Mouse (Mus musculus) forebrain, embryonic 15.5 days (tissue): ENCODE results near the gene Nr5a2. TPM values are rescaled to one million over a fixed set of nuclear protein-coding genes. Genes with fewer than 3 reads are reported as not detected.

Experiments used
- ATAC-seq: fragments of 200-750 bp; cut with Nextera tagmentation; replicated peaks from 2 replicates; pipeline ENCODE4 v1.8.0; 2017; ENCODE audit warnings: mild to moderate bottlenecking, moderate TSS enrichment, moderate library complexity
- H3K27ac ChIP-seq: fragments of 300-500 bp; sonication (generic); replicated peaks from 2 replicates; pipeline ENCODE4 v1.5.1; 2015; ENCODE audit warnings: mild to moderate bottlenecking, inconsistent platforms
- H3K27me3 ChIP-seq: fragments of 300-500 bp; sonication (generic); 2 replicates; pipeline ENCODE4 v1.6.1; 2015; ENCODE audit warnings: inconsistent platforms
- H3K36me3 ChIP-seq: fragments of 300-500 bp; sonication (generic); 2 replicates; pipeline ENCODE4 v1.6.1; 2015; ENCODE audit warnings: mild to moderate bottlenecking, inconsistent platforms
- H3K4me1 ChIP-seq: fragments of 300-500 bp; sonication (generic); 2 replicates; pipeline ENCODE4 v1.6.1; 2015; ENCODE audit warnings: inconsistent platforms
- H3K4me2 ChIP-seq: fragments of 300-500 bp; sonication (generic); replicated peaks from 2 replicates; pipeline ENCODE4 v1.6.1; 2015; ENCODE audit warnings: mild to moderate bottlenecking, inconsistent platforms
- H3K4me3 ChIP-seq: fragments of 300-500 bp; sonication (generic); 2 replicates; pipeline ENCODE4 v1.5.1; 2015; ENCODE audit warnings: mild to moderate bottlenecking, inconsistent platforms
- H3K9ac ChIP-seq: fragments of 300-500 bp; sonication (generic); replicated peaks from 2 replicates; pipeline ENCODE4 v1.6.1; 2015; ENCODE audit warnings: mild to moderate bottlenecking, inconsistent platforms
- H3K9me3 ChIP-seq: fragments of 300-500 bp; sonication (generic); 2 replicates; pipeline ENCODE4 v1.6.1; 2016; ENCODE audit warnings: inconsistent platforms
- WGBS: fragments of 180-500 bp; shearing (Covaris S2); methylation state at CpG from one replicate; pipeline ENCODE4 v1.1.7; 2015; ENCODE audit warnings: mixed read lengths; 5-methylcytosine and 5-hydroxymethylcytosine counted together
- polyA plus RNA-seq: library from polyadenylated mRNA; unstranded; fragments of >200 nt; fragmentation: Nextera tagmentation; extraction: Ambion mirVana; gene quantifications from 2 replicates; pipeline ENCODE4 v1.2.1, GENCODE M21; 2015

The Nr5a2 gene
- polyA plus RNA-seq, 1 experiment from 2014 or later = 0.42 TPM

DNA sequence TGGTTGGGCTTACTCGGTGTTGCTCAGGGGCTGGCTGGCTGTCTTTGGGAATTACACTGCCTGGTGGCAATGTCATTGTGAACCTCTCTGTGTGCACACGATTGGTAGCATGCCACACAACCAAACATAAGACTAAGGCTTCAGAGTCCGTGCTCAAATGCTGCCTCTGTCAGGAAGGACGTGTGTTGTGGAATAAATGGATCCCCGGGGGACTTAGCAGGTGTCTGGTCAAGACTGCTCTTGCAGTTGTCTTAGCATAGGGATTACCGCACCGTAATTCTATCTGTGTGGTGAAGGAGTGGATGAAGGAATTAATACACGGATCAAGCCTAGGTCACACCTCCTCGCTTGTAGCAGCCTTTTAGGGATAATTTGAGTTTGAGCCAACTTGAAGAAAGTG lies 32.8 kb downstream of the Nr5a2 start:
- Histone ChIP-seq H3K9ac (no peak overlapping the region), H3K36me3 (no peaks in the 10 kb centered on the region), H3K4me1 (no peaks in the 10 kb centered on the region), H3K27ac (no peak overlapping the region), H3K4me2 (no peak overlapping the region), H3K27me3 (no peaks in the 10 kb centered on the region), H3K9me3 (no peaks in the 10 kb centered on the region), H3K4me3 (no peak overlapping the region)
- 53% methylated on average over 9 of the region's 9 CpGs for WGBS
- no peak for ATAC-seq

DNA sequence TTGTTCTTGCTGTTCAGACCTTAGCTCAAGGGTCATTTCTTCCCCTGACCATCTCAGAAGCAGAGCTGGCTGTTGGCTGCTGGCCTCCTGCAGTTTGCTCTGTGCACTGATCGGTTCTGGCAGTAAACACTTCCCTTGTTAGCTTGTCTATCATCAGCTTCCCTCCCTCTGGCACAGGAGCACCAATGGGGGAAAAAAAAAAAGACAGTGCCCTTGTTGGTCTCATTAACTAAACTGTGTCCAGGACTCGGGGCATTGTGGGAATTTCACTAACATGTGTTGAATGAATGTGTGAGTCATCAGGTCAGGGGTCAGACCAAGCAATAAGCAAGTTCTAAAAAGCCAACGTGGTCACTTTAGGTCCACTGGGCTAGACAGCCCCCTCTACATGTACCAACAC lies 34.2 kb downstream of the Nr5a2 start:
- Histone ChIP-seq H3K36me3 (no peaks in the 10 kb centered on the region), H3K4me3 (no peak overlapping the region), H3K27ac (no peak overlapping the region), H3K27me3 (no peaks in the 10 kb centered on the region), H3K9me3 (no peaks in the 10 kb centered on the region), H3K9ac (no peak overlapping the region), H3K4me2 (no peak overlapping the region), H3K4me1 (no peaks in the 10 kb centered on the region)
- WGBS = 13% methylated on average over 3 of the region's 3 CpGs
- ATAC-seq = no peak

GRCm38 (mm10) chr1:136920089-136920488 lies 40.2 kb downstream of the Nr5a2 start:
- Histone ChIP-seq H3K4me2 (no peak overlapping the region), H3K9me3 (no peaks in the 10 kb centered on the region), H3K4me3 (no peak overlapping the region), H3K4me1 (no peaks in the 10 kb centered on the region), H3K36me3 (no peaks in the 10 kb centered on the region), H3K27ac (no peak overlapping the region), H3K27me3 (no peaks in the 10 kb centered on the region), H3K9ac (no peak overlapping the region)
- ATAC-seq = no peak
- 79% methylated on average over 4 of the region's 4 CpGs for WGBS

DNA sequence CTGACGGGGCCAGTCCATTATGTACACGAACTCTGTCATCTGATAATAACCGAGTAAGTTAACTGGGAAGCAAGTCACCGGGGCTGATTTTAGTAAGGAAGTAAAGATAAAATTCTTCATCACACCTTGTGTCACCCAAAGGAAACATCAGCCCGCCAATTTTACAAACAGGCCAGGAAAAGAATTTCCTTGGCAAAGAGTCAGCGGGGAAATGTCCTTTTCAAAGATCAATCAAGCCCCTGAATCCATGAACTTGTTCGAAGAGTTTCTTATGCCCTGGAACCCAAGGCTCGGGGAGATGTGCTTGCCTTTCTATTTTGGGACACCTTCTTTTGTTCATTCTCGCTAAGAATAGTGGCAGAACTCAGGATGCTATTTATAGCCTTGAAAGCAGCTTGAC lies 41.5 kb downstream of the Nr5a2 start:
- Histone ChIP-seq H3K36me3 (no peaks in the 10 kb centered on the region), H3K4me3 (no peak overlapping the region), H3K27me3 (0 out of 2 replicates have a peak, but pooled peaks cover under 1% of the 10 kb centered on the region), H3K4me1 (no peaks in the 10 kb centered on the region), H3K4me2 (no peak overlapping the region), H3K9me3 (no peaks in the 10 kb centered on the region), H3K27ac (no peak overlapping the region), H3K9ac (no peak overlapping the region)
- no peak for ATAC-seq
- 71% methylated on average over 9 of the region's 9 CpGs for WGBS

- no peak overlapping the region for H3K9ac ChIP-seq
- no peaks in the 10 kb centered on the region for H3K9me3 ChIP-seq
- H3K4me1 ChIP-seq = no peaks in the 10 kb centered on the region
- no peaks in the 10 kb centered on the region for H3K36me3 ChIP-seq
- 66% methylated on average over 11 of the region's 11 CpGs for WGBS
- H3K27ac ChIP-seq = no peak overlapping the region
- ATAC-seq = no peak
- peaks cover 11% of the 10 kb centered on the region; the same call in 1 of the 2 replicates for H3K27me3 ChIP-seq
- no peak overlapping the region for H3K4me2 ChIP-seq
- no peak overlapping the region for H3K4me3 ChIP-seq
These were observed 44.8 kb downstream of the Nr5a2 start for GRCm38 (mm10) chr1:136915438-136915837.

- no peaks in the 10 kb centered on the region for H3K9me3 ChIP-seq
- WGBS = 90% methylated on average over 10 of the region's 10 CpGs
- H3K36me3 ChIP-seq = no peaks in the 10 kb centered on the region
- H3K9ac ChIP-seq = no peak overlapping the region
- peaks cover 11% of the 10 kb centered on the region; the same call in 1 of the 2 replicates for H3K27me3 ChIP-seq
- no peak overlapping the region for H3K4me2 ChIP-seq
- no peaks in the 10 kb centered on the region for H3K4me1 ChIP-seq
- H3K4me3 ChIP-seq = no peak overlapping the region
- no peak overlapping the region for H3K27ac ChIP-seq
- ATAC-seq = no peak
These were observed 48.3 kb downstream of the Nr5a2 start for GRCm38 (mm10) chr1:136911996-136912395.

DNA sequence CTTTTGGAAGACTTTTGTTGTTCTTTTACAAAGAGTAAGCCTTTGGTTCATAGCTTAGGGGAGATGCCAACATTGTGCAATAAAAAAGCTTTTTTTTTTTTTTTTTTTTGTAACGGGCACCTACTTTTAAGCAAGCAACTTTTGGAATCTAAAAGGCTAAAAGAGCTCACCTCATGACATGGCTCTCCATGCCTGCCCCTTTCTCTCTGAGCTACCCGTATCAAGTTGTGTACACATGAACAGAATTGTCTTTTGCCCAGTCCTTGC lies 48.7 kb downstream of the Nr5a2 start:
- Histone ChIP-seq H3K9ac (no peak overlapping the region), H3K4me3 (no peak overlapping the region), H3K4me1 (no peaks in the 10 kb centered on the region), H3K9me3 (no peaks in the 10 kb centered on the region), H3K36me3 (no peaks in the 10 kb centered on the region), H3K27me3 (peaks cover 11% of the 10 kb centered on the region; the same call in 1 of the 2 replicates), H3K27ac (no peak overlapping the region), H3K4me2 (no peak overlapping the region)
- WGBS = 76% methylated on average over 2 of the region's 2 CpGs
- no peak for ATAC-seq

- Histone ChIP-seq H3K4me2 (no peak overlapping the region), H3K27ac (no peak overlapping the region), H3K27me3 (peaks cover 11% of the 10 kb centered on the region; the same call in 1 of the 2 replicates), H3K4me3 (no peak overlapping the region), H3K4me1 (no peaks in the 10 kb centered on the region), H3K9me3 (no peaks in the 10 kb centered on the region), H3K9ac (no peak overlapping the region), H3K36me3 (no peaks in the 10 kb centered on the region)
- ATAC-seq = no peak
- 83% methylated on average over 12 of the region's 12 CpGs for WGBS
These were observed 49.3 kb downstream of the Nr5a2 start for GRCm38 (mm10) chr1:136910741-136911593.

DNA sequence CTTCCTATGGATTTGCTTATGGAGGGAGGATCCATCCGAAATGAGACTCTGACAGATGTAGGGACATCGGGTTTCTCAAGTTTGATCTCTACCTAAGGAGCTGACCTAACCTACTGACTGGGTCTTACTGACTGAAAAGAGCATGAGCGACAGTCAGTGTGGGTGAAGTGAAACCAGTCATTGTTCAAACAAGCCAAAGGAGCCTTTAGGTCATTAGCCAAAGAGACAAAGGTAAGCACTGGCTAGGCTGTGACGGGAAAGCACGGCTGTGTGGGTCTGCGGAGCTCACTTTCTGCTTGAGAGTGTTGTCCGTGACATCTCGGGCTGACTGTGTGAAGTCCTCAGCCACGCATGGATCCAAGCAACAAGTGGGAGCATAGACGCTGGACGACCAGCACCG lies 50.1 kb downstream of the Nr5a2 start:
- H3K9ac ChIP-seq = no peak overlapping the region
- H3K4me2 ChIP-seq = no peak overlapping the region
- peaks cover 11% of the 10 kb centered on the region; the same call in 1 of the 2 replicates for H3K27me3 ChIP-seq
- no peaks in the 10 kb centered on the region for H3K36me3 ChIP-seq
- ATAC-seq = no peak
- WGBS = 65% methylated on average over 12 of the region's 12 CpGs
- no peaks in the 10 kb centered on the region for H3K9me3 ChIP-seq
- H3K27ac ChIP-seq = no peak overlapping the region
- H3K4me3 ChIP-seq = no peak overlapping the region
- H3K4me1 ChIP-seq = no peaks in the 10 kb centered on the region

DNA sequence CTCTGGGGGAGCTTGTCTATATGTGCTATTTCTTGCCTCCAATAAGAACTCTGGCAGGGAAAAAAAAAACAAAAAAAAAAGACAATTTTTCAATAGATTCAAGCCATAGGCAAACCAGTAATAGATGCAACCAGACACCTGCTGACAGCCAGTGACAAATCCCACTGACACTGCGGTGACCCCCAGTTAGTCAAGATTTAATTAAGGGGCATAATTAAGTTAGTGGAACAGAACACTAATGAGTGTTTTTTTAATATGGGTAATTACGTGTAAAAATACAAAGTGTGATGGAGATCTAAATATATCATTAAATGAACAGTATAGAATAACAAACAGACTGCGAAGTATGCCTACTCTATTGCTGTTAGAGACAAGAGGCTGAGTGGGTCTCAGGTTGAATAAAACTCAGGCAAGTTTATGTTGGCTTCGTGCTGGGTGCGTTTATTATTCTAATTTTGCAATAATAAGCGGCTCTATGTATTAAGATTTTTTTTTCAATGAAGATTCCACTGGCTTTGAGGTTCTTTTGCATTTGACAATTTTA lies 50.7 kb downstream of the Nr5a2 start:
- Histone ChIP-seq H3K9ac (no peak overlapping the region), H3K27me3 (peaks cover 11% of the 10 kb centered on the region; the same call in 1 of the 2 replicates), H3K4me2 (no peak overlapping the region), H3K36me3 (no peaks in the 10 kb centered on the region), H3K9me3 (no peaks in the 10 kb centered on the region), H3K27ac (no peak overlapping the region), H3K4me3 (no peak overlapping the region), H3K4me1 (no peaks in the 10 kb centered on the region)
- no peak for ATAC-seq
- 28% methylated on average over 6 of the region's 6 CpGs for WGBS

- Histone ChIP-seq H3K4me2 (no peak overlapping the region), H3K9ac (no peak overlapping the region), H3K36me3 (no peaks in the 10 kb centered on the region), H3K4me1 (no peaks in the 10 kb centered on the region), H3K27ac (no peak overlapping the region), H3K27me3 (no peaks in the 10 kb centered on the region), H3K4me3 (no peak overlapping the region), H3K9me3 (no peaks in the 10 kb centered on the region)
- WGBS = 93% methylated on average over 4 of the region's 4 CpGs
- no peak for ATAC-seq
These were observed 62.1 kb downstream of the Nr5a2 start for GRCm38 (mm10) chr1:136898130-136898529.

GRCm38 (mm10) chr1:136896351-136896750 lies 63.9 kb downstream of the Nr5a2 start:
- H3K27me3 ChIP-seq = no peaks in the 10 kb centered on the region
- no peak overlapping the region for H3K9ac ChIP-seq
- 59% methylated on average over 6 of the region's 6 CpGs for WGBS
- no peak for ATAC-seq
- H3K27ac ChIP-seq = no peak overlapping the region
- no peak overlapping the region for H3K4me2 ChIP-seq
- H3K36me3 ChIP-seq = no peaks in the 10 kb centered on the region
- H3K4me1 ChIP-seq = no peaks in the 10 kb centered on the region
- no peak overlapping the region for H3K4me3 ChIP-seq
- H3K9me3 ChIP-seq = no peaks in the 10 kb centered on the region

GRCm38 (mm10) chr1:136895877-136896276 lies 64.4 kb downstream of the Nr5a2 start:
- no peak overlapping the region for H3K4me2 ChIP-seq
- H3K4me1 ChIP-seq = no peaks in the 10 kb centered on the region
- H3K9me3 ChIP-seq = no peaks in the 10 kb centered on the region
- H3K9ac ChIP-seq = no peak overlapping the region
- no peak for ATAC-seq
- no peak overlapping the region for H3K27ac ChIP-seq
- H3K27me3 ChIP-seq = no peaks in the 10 kb centered on the region
- H3K4me3 ChIP-seq = no peak overlapping the region
- no peaks in the 10 kb centered on the region for H3K36me3 ChIP-seq
- 93% methylated on average over 8 of the region's 8 CpGs for WGBS
